Mouse (Mus musculus) stomach, embryonic 14.5 days (tissue): ENCODE data around the gene Spata21. TPM values are rescaled to one million over a fixed set of nuclear protein-coding genes. Genes with fewer than 3 reads are reported as not detected.
A peak's percentile ranks its signal among the peaks of the same experiment; 100 is the strongest.

Source experiments
- ATAC-seq: fragments of 200-750 bp; cut with Nextera tagmentation; 2 replicates; pipeline ENCODE4 v1.8.0; 2017; ENCODE audit warnings: low read depth, moderate TSS enrichment; ENCODE audit not compliant: insufficient number of reproducible peaks, insufficient read depth, low FRiP score
- H3K27ac ChIP-seq: fragments of 300-500 bp; sonication (generic); 2 replicates; pipeline ENCODE4 v1.5.1; 2014; ENCODE audit warnings: mild to moderate bottlenecking, low read length, moderate library complexity, mixed read lengths
- H3K27me3 ChIP-seq: fragments of 300-500 bp; sonication (generic); 2 replicates; pipeline ENCODE4 v1.6.1; 2014; ENCODE audit warnings: low read length, control low read depth, mixed read lengths; ENCODE audit not compliant: control insufficient read depth, insufficient read depth
- H3K36me3 ChIP-seq: fragments of 300-500 bp; sonication (generic); 2 replicates; pipeline ENCODE4 v1.6.1; 2014; ENCODE audit warnings: mild to moderate bottlenecking, control low read depth, low read length, moderate library complexity, mixed read lengths; ENCODE audit not compliant: control insufficient read depth, insufficient read depth
- H3K4me1 ChIP-seq: fragments of 300-500 bp; sonication (generic); 2 replicates; pipeline ENCODE4 v1.6.1; 2014; ENCODE audit warnings: low read length, control low read depth, mixed read lengths; ENCODE audit not compliant: control insufficient read depth, insufficient read depth
- H3K4me2 ChIP-seq: fragments of 300-500 bp; sonication (generic); replicated peaks from 2 replicates; pipeline ENCODE4 v1.6.1; 2014; ENCODE audit warnings: low read depth, low read length, control low read depth
- H3K4me3 ChIP-seq: fragments of 300-500 bp; sonication (generic); 2 replicates; pipeline ENCODE4 v1.5.1; 2014; ENCODE audit warnings: low read depth, low read length, control low read depth
- H3K9ac ChIP-seq: fragments of 300-500 bp; sonication (generic); replicated peaks from 2 replicates; pipeline ENCODE4 v1.6.1; 2014; ENCODE audit warnings: low read depth, mild to moderate bottlenecking, control low read depth, low read length, moderate library complexity, mixed read lengths
- H3K9me3 ChIP-seq: fragments of 300-500 bp; sonication (generic); 2 replicates; pipeline ENCODE4 v1.6.1; 2016; ENCODE audit warnings: low read depth, low read length, control low read depth; ENCODE audit not compliant: control insufficient read depth
- WGBS: fragments of 180-500 bp; shearing (Covaris S2); extraction: QIAGEN DNeasy Blood & Tissue Kit; methylation state at CpG from one replicate; pipeline ENCODE4 v1.1.7; 2014; 5-methylcytosine and 5-hydroxymethylcytosine counted together
- polyA plus RNA-seq: library from polyadenylated mRNA; unstranded; fragments of >200 nt; fragmentation: Nextera tagmentation; extraction: Ambion mirVana; gene quantifications from 2 replicates; pipeline ENCODE4 v1.2.1, GENCODE M21; 2014

Spata21 gene
- polyA plus RNA-seq, 1 experiment from 2014 or later, result 0.30 TPM

- no peak overlapping the region for H3K27ac ChIP-seq
- 92% methylated on average over 6 of the region's 6 CpGs for WGBS
Observed at GRCm38 (mm10) chr4:141146491-141147033, 58.4 kb downstream of the Spata21 start.

GRCm38 (mm10) chr4:141147112-141148008 lies 59.2 kb downstream of the Spata21 start, which contains the start of gene Fbxo42:
Gene Fbxo42, plus strand, starts transcription at chr4:141147913.
- ATAC-seq, result peak; percentile 78
- Histone ChIP-seq H3K9ac (peak within 1 kb of the TSS; percentile 88), H3K4me2 (peak within 1 kb of the TSS; percentile 55), H3K36me3 (no peaks in the 10 kb centered on the region), H3K9me3 (no peaks in the 10 kb centered on the region), H3K4me3 (peak within 1 kb of the TSS; percentile 94), H3K4me1 (peaks cover 14% of the 10 kb centered on the region), H3K27ac (peak within 1 kb of the TSS; percentile 94), H3K27me3 (no peaks in the 10 kb centered on the region)
- WGBS, result 7% methylated on average over 58 of the region's 58 CpGs

More at GRCm38 (mm10) chr4:141146491-141147033, 58.4 kb downstream of the Spata21 start:
- H3K4me2 ChIP-seq, result no peak overlapping the region; the same call in 1 of the 2 replicates
- no peak overlapping the region for H3K4me3 ChIP-seq
- ATAC-seq, result no peak
- peaks cover 14% of the 10 kb centered on the region for H3K4me1 ChIP-seq
- no peaks in the 10 kb centered on the region for H3K27me3 ChIP-seq
- no peak overlapping the region for H3K9ac ChIP-seq
- no peaks in the 10 kb centered on the region for H3K36me3 ChIP-seq
- no peaks in the 10 kb centered on the region for H3K9me3 ChIP-seq

- WGBS, result under 1% methylated on average over 65 of the region's 66 CpGs
- Histone ChIP-seq H3K4me3 (peak overlapping the region; percentile 94), H3K9ac (peak overlapping the region; percentile 88), H3K36me3 (no peaks in the 10 kb centered on the region), H3K9me3 (no peaks in the 10 kb centered on the region), H3K4me1 (peaks cover 12% of the 10 kb centered on the region), H3K27ac (peak overlapping the region; percentile 94), H3K4me2 (peak overlapping the region; percentile 55), H3K27me3 (no peaks in the 10 kb centered on the region)
- peak; percentile 81 for ATAC-seq
Observed at GRCm38 (mm10) chr4:141148009-141148801, 60.1 kb downstream of the Spata21 start.

GRCm38 (mm10) chr4:141149116-141149515 lies 61.0 kb downstream of the Spata21 start:
- H3K9me3 ChIP-seq, result no peaks in the 10 kb centered on the region
- peak overlapping the region; percentile 88 for H3K9ac ChIP-seq
- peak overlapping the region; percentile 55 for H3K4me2 ChIP-seq
- no peaks in the 10 kb centered on the region for H3K27me3 ChIP-seq
- no peak for ATAC-seq
- H3K27ac ChIP-seq, result no peak overlapping the region
- 22% methylated on average over 7 of the region's 7 CpGs for WGBS
- no peaks in the 10 kb centered on the region for H3K36me3 ChIP-seq
- peak overlapping the region; percentile 94 for H3K4me3 ChIP-seq
- H3K4me1 ChIP-seq, result peaks cover 15% of the 10 kb centered on the region

GRCm38 (mm10) chr4:141157485-141157884 lies 69.4 kb downstream of the Spata21 start:
- Histone ChIP-seq H3K4me2 (no peak overlapping the region), H3K27me3 (no peaks in the 10 kb centered on the region), H3K4me1 (peaks cover 15% of the 10 kb centered on the region), H3K9me3 (no peaks in the 10 kb centered on the region), H3K9ac (no peak overlapping the region), H3K36me3 (no peaks in the 10 kb centered on the region), H3K27ac (no peak overlapping the region), H3K4me3 (no peak overlapping the region)
- ATAC-seq, result no peak
- WGBS, result 78% methylated on average over 4 of the region's 4 CpGs

- Histone ChIP-seq H3K36me3 (no peaks in the 10 kb centered on the region), H3K27ac (no peak overlapping the region), H3K9me3 (no peaks in the 10 kb centered on the region), H3K9ac (no peak overlapping the region), H3K4me1 (peaks cover 15% of the 10 kb centered on the region), H3K4me2 (no peak overlapping the region), H3K27me3 (no peaks in the 10 kb centered on the region), H3K4me3 (no peak overlapping the region)
- no peak for ATAC-seq
- 88% methylated on average over 2 of the region's 2 CpGs for WGBS
Observed at GRCm38 (mm10) chr4:141158609-141159008, 70.5 kb downstream of the Spata21 start.

- no peak for ATAC-seq
- H3K27ac ChIP-seq, result peak overlapping the region; percentile 27; the same call in 1 of the 2 replicates
- WGBS, result 43% methylated on average over 11 of the region's 11 CpGs
Observed at GRCm38 (mm10) chr4:141159093-141159492, 71.0 kb downstream of the Spata21 start.

GRCm38 (mm10) chr4:141159666-141160065 lies 71.5 kb downstream of the Spata21 start:
- Histone ChIP-seq H3K4me2 (no peak overlapping the region), H3K27me3 (no peaks in the 10 kb centered on the region), H3K36me3 (no peaks in the 10 kb centered on the region), H3K4me1 (peaks cover 12% of the 10 kb centered on the region), H3K9me3 (no peaks in the 10 kb centered on the region), H3K4me3 (no peak overlapping the region), H3K27ac (peak overlapping the region; percentile 27; the same call in 1 of the 2 replicates), H3K9ac (no peak overlapping the region)
- no peak for ATAC-seq
- 39% methylated on average over 5 of the region's 5 CpGs for WGBS

More at GRCm38 (mm10) chr4:141159093-141159492, 71.0 kb downstream of the Spata21 start:
- H3K9ac ChIP-seq, result 0 out of 2 replicates have a peak overlapping the region, but pooled peaks have one; percentile 3
- peaks cover 12% of the 10 kb centered on the region for H3K4me1 ChIP-seq
- no peak overlapping the region for H3K4me3 ChIP-seq
- H3K27me3 ChIP-seq, result no peaks in the 10 kb centered on the region
- H3K9me3 ChIP-seq, result no peaks in the 10 kb centered on the region
- no peak overlapping the region for H3K4me2 ChIP-seq
- H3K36me3 ChIP-seq, result no peaks in the 10 kb centered on the region
